Mouse (Mus musculus): ENCODE measurements around the gene Arid4b. TPM values are rescaled to one million over a fixed set of nuclear protein-coding genes. Genes with fewer than 3 reads are reported as not detected.
"Not testable (repeated sequence)": the region's sequence is repeated elsewhere in the genome, so short reads cannot be mapped to it uniquely, and the experiment has no call there.

Gene Arid4b
- polyA plus RNA-seq, 1 experiment: 3.7 TPM

- no peak overlapping the region for H3K4me3 ChIP-seq
- peak overlapping the region; percentile 44 for H3K4me2 ChIP-seq (ENCODE audit: low read depth)
- no peak overlapping the region for H3ac ChIP-seq (ENCODE audit: control insufficient read depth, insufficient read length)
- no peaks in the 10 kb centered on the region for H3K36me3 ChIP-seq (ENCODE audit: control insufficient read depth, insufficient read depth)
- H3K27me3 ChIP-seq (ENCODE audit: control insufficient read depth, insufficient read depth, insufficient read length): no peaks in the 10 kb centered on the region
- TF ChIP-seq REST (IDR thresholded peaks at IDR 0.05; ENCODE audit: insufficient read depth, insufficient read length) (no peak), USF1 (IDR thresholded peaks at IDR 0.05; ENCODE audit: low read depth) (no peak)
- H3K79me2 ChIP-seq (ENCODE audit: control insufficient read depth, insufficient read depth): peaks cover 90% of the 10 kb centered on the region
Observed at GRCm38 (mm10) chr13:14033309-14034072, 29.5 kb upstream of the Arid4b start.

GRCm38 (mm10) chr13:14034073-14034348 lies 29.0 kb upstream of the Arid4b start:
- Histone ChIP-seq H3K36me3 (ENCODE audit: control insufficient read depth, insufficient read depth) (no peaks in the 10 kb centered on the region), H3ac (ENCODE audit: control insufficient read depth, insufficient read length) (no peak overlapping the region), H3K4me3 (no peak overlapping the region), H3K27me3 (ENCODE audit: control insufficient read depth, insufficient read depth, insufficient read length) (no peaks in the 10 kb centered on the region), H3K4me2 (ENCODE audit: low read depth) (peak overlapping the region; percentile 44), H3K79me2 (ENCODE audit: control insufficient read depth, insufficient read depth) (peaks cover 95% of the 10 kb centered on the region)
- TF ChIP-seq USF1 (IDR thresholded peaks at IDR 0.05; ENCODE audit: low read depth) (peak; percentile 76), REST (IDR thresholded peaks at IDR 0.05; ENCODE audit: insufficient read depth, insufficient read length) (no peak), TCF3 (IDR thresholded peaks at IDR 0.05; ENCODE audit: insufficient read length, low read depth) (no peak)

- H3K36me3 ChIP-seq (ENCODE audit: control insufficient read depth, insufficient read depth); H3K4me3 ChIP-seq; H3ac ChIP-seq (ENCODE audit: control insufficient read depth, insufficient read length); H3K4me2 ChIP-seq (ENCODE audit: low read depth); H3K27me3 ChIP-seq (ENCODE audit: control insufficient read depth, insufficient read depth, insufficient read length): not testable (repeated sequence)
- peaks cover 86% of the 10 kb centered on the region for H3K79me2 ChIP-seq (ENCODE audit: control insufficient read depth, insufficient read depth)
Observed at GRCm38 (mm10) chr13:14035352-14035751, 27.7 kb upstream of the Arid4b start.

- Histone ChIP-seq H3K4me3 (no peak overlapping the region), H3ac (ENCODE audit: control insufficient read depth, insufficient read length) (no peak overlapping the region), H3K36me3 (ENCODE audit: control insufficient read depth, insufficient read depth) (no peaks in the 10 kb centered on the region), H3K27me3 (ENCODE audit: control insufficient read depth, insufficient read depth, insufficient read length) (no peaks in the 10 kb centered on the region), H3K4me2 (ENCODE audit: low read depth) (no peak overlapping the region), H3K79me2 (ENCODE audit: control insufficient read depth, insufficient read depth) (peaks cover 79% of the 10 kb centered on the region)
- TF ChIP-seq MYOG (IDR thresholded peaks at IDR 0.05; ENCODE audit: control insufficient read depth in 1 of 3, insufficient read depth in 1 of 3, insufficient read length in 2 of 3, low read depth in 2 of 3) (no peak), REST (IDR thresholded peaks at IDR 0.05; ENCODE audit: insufficient read depth, insufficient read length) (no peak), POLR2AphosphoS2 (IDR thresholded peaks at IDR 0.05; ENCODE audit: insufficient read length, low read depth) (no peak), USF1 (IDR thresholded peaks at IDR 0.05; ENCODE audit: low read depth) (no peak)
Observed at GRCm38 (mm10) chr13:14035875-14036630, 27.0 kb upstream of the Arid4b start.

- H3ac ChIP-seq (ENCODE audit: control insufficient read depth, insufficient read length): peak overlapping the region; percentile 85
- TF ChIP-seq MYOD1 (IDR thresholded peaks at IDR 0.05; ENCODE audit: control insufficient read depth in 1 of 3, insufficient read length in 2 of 3, low read depth in 2 of 3) (no peak), MYOG (IDR thresholded peaks at IDR 0.05; ENCODE audit: control insufficient read depth in 1 of 3, insufficient read depth in 1 of 3, insufficient read length in 2 of 3, low read depth in 2 of 3) (no peak)
- no peaks in the 10 kb centered on the region for H3K36me3 ChIP-seq (ENCODE audit: control insufficient read depth, insufficient read depth)
- peaks cover 51% of the 10 kb centered on the region for H3K79me2 ChIP-seq (ENCODE audit: control insufficient read depth, insufficient read depth)
- peak overlapping the region; percentile 70 for H3K4me3 ChIP-seq
- H3K4me2 ChIP-seq (ENCODE audit: low read depth): peak overlapping the region; percentile 94
- H3K27me3 ChIP-seq (ENCODE audit: control insufficient read depth, insufficient read depth, insufficient read length): no peaks in the 10 kb centered on the region
Observed at GRCm38 (mm10) chr13:14038911-14039291, 24.1 kb upstream of the Arid4b start.

GRCm38 (mm10) chr13:14039292-14039965 lies 23.6 kb upstream of the Arid4b start, which contains the start of gene Tbce:
Gene Tbce, minus strand, starts transcription at chr13:14039638.
- peak within 1 kb of the TSS; percentile 85 for H3ac ChIP-seq (ENCODE audit: control insufficient read depth, insufficient read length)
- H3K4me3 ChIP-seq: peak within 1 kb of the TSS; percentile 70
- peaks cover 45% of the 10 kb centered on the region for H3K79me2 ChIP-seq (ENCODE audit: control insufficient read depth, insufficient read depth)
- peak within 1 kb of the TSS; percentile 94 for H3K4me2 ChIP-seq (ENCODE audit: low read depth)
- TF ChIP-seq POLR2A (IDR thresholded peaks at IDR 0.05; ENCODE audit: insufficient read length, low read depth): peak; percentile 74
- no peak for TF ChIP-seq MYOG (IDR thresholded peaks at IDR 0.05; ENCODE audit: control insufficient read depth in 1 of 3, insufficient read depth in 1 of 3, insufficient read length in 2 of 3, low read depth in 2 of 3)
- TF ChIP-seq SRF (IDR thresholded peaks at IDR 0.05; ENCODE audit: control insufficient read depth, insufficient read length, low read depth): peak; percentile 51
- TF ChIP-seq POLR2AphosphoS2 (IDR thresholded peaks at IDR 0.05; ENCODE audit: insufficient read length, low read depth): peak; percentile 67
- H3K27me3 ChIP-seq (ENCODE audit: control insufficient read depth, insufficient read depth, insufficient read length): no peaks in the 10 kb centered on the region
- H3K36me3 ChIP-seq (ENCODE audit: control insufficient read depth, insufficient read depth): no peaks in the 10 kb centered on the region

All from myocyte (in vitro differentiated cells).